Mouse (Mus musculus) regulatory T cell (primary cell): Measurements from ENCODE around the gene 1300017J02Rik.

ENCODE experiments used
- in situ Hi-C: fragments of 300-600 bp; cut with MboI, MseI; formaldehyde crosslinking; loops from one replicate; pipeline ENCODE4 v1.15.1; 2025; ENCODE audit warnings: high pct_unique_total_duplicates

1300017J02Rik gene

GRCm38 (mm10) chr9:103304927-103305326 is at the start of gene 1300017J02Rik, which contains the start of gene Topbp1:
Gene 1300017J02Rik, minus strand, starts transcription at chr9:103305082.
Gene Topbp1, plus strand, starts transcription at chr9:103305215.
- in situ Hi-C loops, result loop anchor here (5.0 to 10.0 kb wide), 2 partner anchors 213 to 680 kb away; partner anchors contain the start of genes Anapc13 and Cep63

GRCm38 (mm10) chr9:103353500-103354260 is 48.8 kb upstream of the 1300017J02Rik start:
- in situ Hi-C loops, result loop anchor here (25.0 kb wide), 1 partner anchor 909 kb away; the partner anchor contains the start of gene Dnajc13

- in situ Hi-C loops, result loop anchor here (25.0 kb wide), 1 partner anchor 814 kb away; no protein-coding TSS in a partner anchor
Observed at GRCm38 (mm10) chr9:103348791-103349190, 43.9 kb upstream of the 1300017J02Rik start.

GRCm38 (mm10) chr9:103347996-103348490 is 43.2 kb upstream of the 1300017J02Rik start:
- in situ Hi-C loops, result loop anchor here (25.0 kb wide), 1 partner anchor 814 kb away; no protein-coding TSS in a partner anchor

- in situ Hi-C loops, result loop anchor here (25.0 kb wide), 1 partner anchor 815 kb away; no protein-coding TSS in a partner anchor
Observed at GRCm38 (mm10) chr9:103347045-103347444, 42.2 kb upstream of the 1300017J02Rik start.

- in situ Hi-C loops, result loop anchor here (25.0 kb wide), 1 partner anchor 825 kb away; no protein-coding TSS in a partner anchor
Observed at GRCm38 (mm10) chr9:103336912-103337311, 32.0 kb upstream of the 1300017J02Rik start.

- in situ Hi-C loops, result loop anchor here (25.0 kb wide), 1 partner anchor 830 kb away; no protein-coding TSS in a partner anchor
Observed at GRCm38 (mm10) chr9:103332663-103333062, 27.8 kb upstream of the 1300017J02Rik start.

GRCm38 (mm10) chr9:103326449-103326848 is 21.6 kb upstream of the 1300017J02Rik start:
- in situ Hi-C loops, result loop anchor here (25.0 kb wide), 1 partner anchor 836 kb away; no protein-coding TSS in a partner anchor

GRCm38 (mm10) chr9:103324678-103325077 is 19.8 kb upstream of the 1300017J02Rik start:
- in situ Hi-C loops, result loop anchor here (5.0 to 25.0 kb wide), 2 partner anchors 33 to 838 kb away; no protein-coding TSS in a partner anchor

- in situ Hi-C loops, result loop anchor here (10.0 kb wide), 1 partner anchor 685 kb away; the partner anchor contains the start of genes Anapc13 and Cep63
Observed at GRCm38 (mm10) chr9:103309832-103310231, 5.0 kb upstream of the 1300017J02Rik start.

GRCm38 (mm10) chr9:103305332-103306041 is 605 bp upstream of the 1300017J02Rik start:
- in situ Hi-C loops, result loop anchor here (10.0 kb wide), 1 partner anchor 681 kb away; the partner anchor contains the start of genes Anapc13 and Cep63

GRCm38 (mm10) chr9:103302666-103303065 is 2.2 kb downstream of the 1300017J02Rik start:
- in situ Hi-C loops, result loop anchor here (5.0 to 10.0 kb wide), 2 partner anchors 210 to 678 kb away; partner anchors contain the start of genes Anapc13 and Cep63

GRCm38 (mm10) chr9:103302239-103302638 is 2.6 kb downstream of the 1300017J02Rik start:
- in situ Hi-C loops, result loop anchor here (5.0 to 10.0 kb wide), 2 partner anchors 210 to 677 kb away; partner anchors contain the start of genes Anapc13 and Cep63

- in situ Hi-C loops, result loop anchor here (5.0 to 10.0 kb wide), 2 partner anchors 209 to 676 kb away; partner anchors contain the start of genes Anapc13 and Cep63
Observed at GRCm38 (mm10) chr9:103301086-103301485, 3.8 kb downstream of the 1300017J02Rik start.

- in situ Hi-C loops, result loop anchor here (5.0 to 25.0 kb wide), 2 partner anchors 77 to 382 kb away; no protein-coding TSS in a partner anchor
Observed at GRCm38 (mm10) chr9:103294507-103294906, 10.4 kb downstream of the 1300017J02Rik start.

GRCm38 (mm10) chr9:103288489-103289180 is 16.2 kb downstream of the 1300017J02Rik start:
- in situ Hi-C loops, result loop anchor here (25.0 kb wide), 1 partner anchor 376 kb away; no protein-coding TSS in a partner anchor

GRCm38 (mm10) chr9:103287840-103288488 is 16.9 kb downstream of the 1300017J02Rik start:
- in situ Hi-C loops, result loop anchor here (25.0 kb wide), 1 partner anchor 376 kb away; no protein-coding TSS in a partner anchor

GRCm38 (mm10) chr9:103286901-103287422 is 17.9 kb downstream of the 1300017J02Rik start:
- in situ Hi-C loops, result loop anchor here (25.0 kb wide), 1 partner anchor 375 kb away; no protein-coding TSS in a partner anchor

- in situ Hi-C loops, result loop anchor here (25.0 kb wide), 1 partner anchor 374 kb away; no protein-coding TSS in a partner anchor
Observed at GRCm38 (mm10) chr9:103286396-103286795, 18.5 kb downstream of the 1300017J02Rik start.
